Mouse (Mus musculus) ES-E14 (cell line): Measurements from ENCODE around the gene Ccdc62.

Source experiments
- CHD2 ChIP-seq: IDR thresholded peaks from 2 replicates; pipeline ENCODE4 v1.6.1; 2014; ENCODE audit warnings: mild to moderate bottlenecking, low read depth, low read length, inconsistent platforms
- ZC3H11A ChIP-seq: IDR thresholded peaks from 2 replicates; pipeline ENCODE4 v1.6.1; 2012; ENCODE audit warnings: low read depth, mild to moderate bottlenecking, inconsistent platforms, low read length, borderline replicate concordance

DNA sequence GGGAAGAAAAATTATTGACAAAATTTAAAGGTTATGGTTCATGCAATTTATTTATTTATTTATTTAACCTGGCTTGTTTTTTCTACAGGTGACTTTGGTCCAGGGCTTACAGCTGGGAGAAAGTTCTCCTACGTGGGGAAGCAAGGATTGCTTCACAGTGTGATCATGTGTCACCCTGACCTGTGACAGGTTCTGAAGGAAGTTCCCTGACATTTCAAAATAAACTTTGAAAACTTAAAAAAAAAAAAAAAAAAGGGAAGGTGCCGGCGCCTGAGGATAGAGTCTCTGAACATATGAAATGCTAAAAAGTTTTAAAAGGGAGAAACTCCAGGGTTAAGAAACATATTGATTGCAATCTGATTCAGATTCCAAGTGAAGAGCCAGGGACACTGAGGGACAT is 44.1 kb upstream of the Ccdc62 start:
- TF ChIP-seq CHD2 (no peak), ZC3H11A (no peak)
